Mouse (Mus musculus) liver, embryonic 11.5 days (tissue): ENCODE results near the gene Gss. TPM values are rescaled to one million over a fixed set of nuclear protein-coding genes. Genes with fewer than 3 reads are reported as not detected.

Experiments used
- ATAC-seq: fragments of 200-750 bp; cut with Nextera tagmentation; replicated peaks from 2 replicates; pipeline ENCODE4 v1.8.0; 2017; ENCODE audit warnings: moderate number of reproducible peaks, mild to moderate bottlenecking, moderate TSS enrichment, moderate library complexity; ENCODE audit not compliant: low FRiP score
- DNase-seq: peaks from one replicate; pipeline ENCODE4 v3.0.0-alpha.2; 2017; ENCODE audit warnings: low spot score
- H3K27ac ChIP-seq: fragments of 300-500 bp; sonication (generic); 2 replicates; pipeline ENCODE4 v1.5.1; 2014; ENCODE audit warnings: mild to moderate bottlenecking, low read depth, low read length, control low read depth
- H3K27me3 ChIP-seq: fragments of 300-500 bp; sonication (generic); replicated peaks from 2 replicates; pipeline ENCODE4 v1.6.1; 2014; ENCODE audit warnings: low read length, mixed read lengths; ENCODE audit not compliant: control insufficient read depth, insufficient read depth
- H3K36me3 ChIP-seq: fragments of 300-500 bp; sonication (generic); 2 replicates; pipeline ENCODE4 v1.6.1; 2014; ENCODE audit warnings: mild to moderate bottlenecking, low read length, moderate library complexity, mixed read lengths; ENCODE audit not compliant: control insufficient read depth, insufficient read depth
- H3K4me1 ChIP-seq: fragments of 300-500 bp; sonication (generic); replicated peaks from 2 replicates; pipeline ENCODE4 v1.6.1; 2014; ENCODE audit warnings: low read length, mixed read lengths; ENCODE audit not compliant: control insufficient read depth, insufficient read depth
- H3K4me2 ChIP-seq: fragments of 300-500 bp; sonication (generic); 2 replicates; pipeline ENCODE4 v1.6.1; 2014; ENCODE audit warnings: mild to moderate bottlenecking, control low read depth, moderate library complexity
- H3K4me3 ChIP-seq: fragments of 300-500 bp; sonication (generic); 2 replicates; pipeline ENCODE4 v1.5.1; 2014; ENCODE audit warnings: low read depth, low read length, control low read depth
- H3K9ac ChIP-seq: fragments of 300-500 bp; sonication (generic); 2 replicates; pipeline ENCODE4 v1.6.1; 2014; ENCODE audit warnings: low read depth, low read length, control low read depth
- H3K9me3 ChIP-seq: fragments of 300-500 bp; sonication (generic); 2 replicates; pipeline ENCODE4 v1.6.1; 2016; ENCODE audit warnings: low read length, inconsistent platforms, mixed read lengths; ENCODE audit not compliant: control insufficient read depth
- WGBS: fragments of 180-500 bp; shearing (Covaris S2); extraction: QIAGEN DNeasy Blood & Tissue Kit; methylation state at CpG from one replicate; pipeline ENCODE4 v1.1.7; 2014; 5-methylcytosine and 5-hydroxymethylcytosine counted together
- polyA plus RNA-seq: library from polyadenylated mRNA; unstranded; fragments of >200 nt; fragmentation: Nextera tagmentation; extraction: Ambion mirVana; gene quantifications from 2 replicates; pipeline ENCODE4 v1.2.1, GENCODE M21; 2014

The Gss gene
- polyA plus RNA-seq, 1 experiment from 2014 or later, result 60.5 TPM

- Histone ChIP-seq H3K27ac (no peak overlapping the region), H3K4me2 (no peak overlapping the region), H3K36me3 (no peaks in the 10 kb centered on the region), H3K4me1 (peaks cover 10% of the 10 kb centered on the region), H3K27me3 (peaks cover 54% of the 10 kb centered on the region), H3K9ac (no peak overlapping the region), H3K9me3 (no peaks in the 10 kb centered on the region), H3K4me3 (no peak overlapping the region)
- DNase-seq, result no peak
- WGBS, result 48% methylated on average over 15 of the region's 15 CpGs
- no peak for ATAC-seq
These were observed 33.7 kb upstream of the Gss start for GRCm38 (mm10) chr2:155626277-155626676.

- Histone ChIP-seq H3K9me3 (no peaks in the 10 kb centered on the region), H3K27me3 (peaks cover 38% of the 10 kb centered on the region), H3K9ac (no peak overlapping the region), H3K4me3 (no peak overlapping the region), H3K36me3 (no peaks in the 10 kb centered on the region), H3K4me2 (no peak overlapping the region), H3K27ac (no peak overlapping the region), H3K4me1 (peaks cover 10% of the 10 kb centered on the region)
- WGBS, result 30% methylated on average over 10 of the region's 10 CpGs
- ATAC-seq (0 out of 2 replicates have a peak, but pooled peaks have one; percentile 33), DNase-seq (no peak)
These were observed 32.1 kb upstream of the Gss start for GRCm38 (mm10) chr2:155624730-155625129.

GRCm38 (mm10) chr2:155623996-155624395 lies 31.4 kb upstream of the Gss start:
- Histone ChIP-seq H3K4me1 (peaks cover 13% of the 10 kb centered on the region), H3K27ac (no peak overlapping the region), H3K4me2 (no peak overlapping the region), H3K36me3 (no peaks in the 10 kb centered on the region), H3K4me3 (no peak overlapping the region), H3K9me3 (no peaks in the 10 kb centered on the region), H3K27me3 (peaks cover 31% of the 10 kb centered on the region), H3K9ac (no peak overlapping the region)
- ATAC-seq, result no peak
- no peak for DNase-seq
- 73% methylated on average over 6 of the region's 6 CpGs for WGBS

- Histone ChIP-seq H3K4me2 (no peak overlapping the region), H3K9me3 (no peaks in the 10 kb centered on the region), H3K9ac (no peak overlapping the region), H3K36me3 (no peaks in the 10 kb centered on the region), H3K4me3 (no peak overlapping the region), H3K27ac (no peak overlapping the region), H3K4me1 (peaks cover 22% of the 10 kb centered on the region), H3K27me3 (peaks cover 17% of the 10 kb centered on the region)
- no peak for DNase-seq
- ATAC-seq, result peak; percentile 14; the same call in 1 of the 2 replicates
- 22% methylated on average over 11 of the region's 11 CpGs for WGBS
These were observed 30.0 kb upstream of the Gss start for GRCm38 (mm10) chr2:155622606-155623005.

GRCm38 (mm10) chr2:155619817-155620216 lies 27.2 kb upstream of the Gss start:
- Histone ChIP-seq H3K4me1 (peaks cover 32% of the 10 kb centered on the region), H3K4me2 (no peak overlapping the region), H3K9me3 (no peaks in the 10 kb centered on the region), H3K27me3 (no peaks in the 10 kb centered on the region; the same call in 1 of the 2 replicates), H3K36me3 (no peaks in the 10 kb centered on the region), H3K4me3 (no peak overlapping the region), H3K27ac (no peak overlapping the region), H3K9ac (no peak overlapping the region)
- peak; percentile 67 for ATAC-seq
- DNase-seq, result peak; percentile 84
- WGBS, result 18% methylated on average over 8 of the region's 8 CpGs

GRCm38 (mm10) chr2:155616971-155617370 lies 24.4 kb upstream of the Gss start:
- no peaks in the 10 kb centered on the region for H3K9me3 ChIP-seq
- peak overlapping the region; percentile 47 for H3K4me2 ChIP-seq
- WGBS, result 30% methylated on average over 6 of the region's 6 CpGs
- peaks cover 38% of the 10 kb centered on the region for H3K4me1 ChIP-seq
- peak overlapping the region; percentile 57 for H3K27ac ChIP-seq
- ATAC-seq, result no peak
- no peaks in the 10 kb centered on the region for H3K36me3 ChIP-seq
- H3K27me3 ChIP-seq, result peaks cover 4% of the 10 kb centered on the region; the same call in 1 of the 2 replicates
- no peak overlapping the region for H3K4me3 ChIP-seq
- DNase-seq, result no peak
- H3K9ac ChIP-seq, result peak overlapping the region; percentile 20; the same call in 1 of the 2 replicates

- Histone ChIP-seq H3K36me3 (no peaks in the 10 kb centered on the region), H3K4me1 (peaks cover 37% of the 10 kb centered on the region), H3K27ac (peak overlapping the region; percentile 96), H3K9ac (peak overlapping the region; percentile 89), H3K27me3 (peaks cover 4% of the 10 kb centered on the region; the same call in 1 of the 2 replicates), H3K4me2 (peak overlapping the region; percentile 87), H3K9me3 (no peaks in the 10 kb centered on the region), H3K4me3 (peak overlapping the region; percentile 63)
- ATAC-seq (peak; percentile 82), DNase-seq (no peak)
- 34% methylated on average over 8 of the region's 8 CpGs for WGBS
These were observed 21.3 kb upstream of the Gss start for GRCm38 (mm10) chr2:155613953-155614352.

- peaks cover 4% of the 10 kb centered on the region; the same call in 1 of the 2 replicates for H3K27me3 ChIP-seq
- no peaks in the 10 kb centered on the region for H3K9me3 ChIP-seq
- peaks cover 31% of the 10 kb centered on the region for H3K4me1 ChIP-seq
- no peaks in the 10 kb centered on the region for H3K36me3 ChIP-seq
- peak overlapping the region; percentile 89 for H3K9ac ChIP-seq
- H3K4me2 ChIP-seq, result peak overlapping the region; percentile 87
- peak overlapping the region; percentile 63 for H3K4me3 ChIP-seq
- 4% methylated on average over 20 of the region's 20 CpGs for WGBS
- peak overlapping the region; percentile 96 for H3K27ac ChIP-seq
- DNase-seq (peak; percentile 86), ATAC-seq (peak; percentile 96)
These were observed 20.7 kb upstream of the Gss start for GRCm38 (mm10) chr2:155613326-155613755.

- peaks cover 19% of the 10 kb centered on the region for H3K4me1 ChIP-seq
- no peak overlapping the region; the same call in 1 of the 2 replicates for H3K27ac ChIP-seq
- H3K9me3 ChIP-seq, result no peaks in the 10 kb centered on the region
- no peak overlapping the region for H3K9ac ChIP-seq
- DNase-seq, result no peak
- ATAC-seq, result no peak
- WGBS, result 81% methylated on average over 9 of the region's 9 CpGs
- peak overlapping the region; percentile 87; the same call in 1 of the 2 replicates for H3K4me2 ChIP-seq
- peaks cover 4% of the 10 kb centered on the region; the same call in 1 of the 2 replicates for H3K27me3 ChIP-seq
- H3K4me3 ChIP-seq, result peak overlapping the region; percentile 63; the same call in 1 of the 2 replicates
- H3K36me3 ChIP-seq, result no peaks in the 10 kb centered on the region
These were observed 19.4 kb upstream of the Gss start for GRCm38 (mm10) chr2:155611834-155612550.
